Mouse (Mus musculus): ENCODE results near the gene Miox. TPM values are rescaled to one million over a fixed set of nuclear protein-coding genes. Genes with fewer than 3 reads are reported as not detected.

Miox gene
- polyA plus RNA-seq, 1 experiment from 2014 or later: 7.1 TPM

DNA sequence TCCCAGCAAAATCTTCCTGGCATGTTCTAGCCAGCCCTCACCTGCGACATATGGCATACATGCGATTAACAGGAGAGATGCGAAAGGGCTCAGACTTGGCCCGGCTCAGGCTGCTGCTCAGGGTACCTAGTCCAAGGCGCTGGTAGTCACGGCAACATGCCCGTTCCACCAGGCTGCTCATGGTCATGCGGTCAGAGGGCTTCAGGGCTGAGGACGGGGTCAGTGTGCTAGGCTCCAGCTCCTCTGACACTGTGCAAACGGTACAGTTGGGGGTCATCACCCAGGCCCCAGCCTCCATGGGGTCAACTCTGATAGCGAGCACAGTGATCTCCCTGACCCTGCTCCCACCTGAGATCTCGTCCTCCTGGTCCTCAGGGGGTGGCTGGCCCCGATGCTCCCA lies 34.0 kb upstream of the Miox start:
- 85% methylated on average over 13 of the region's 13 CpGs for WGBS
- peaks cover 93% of the 10 kb centered on the region for H3K36me3 ChIP-seq
- H3K4me2 ChIP-seq: no peak overlapping the region
- no peak overlapping the region for H3K27ac ChIP-seq
- no peaks in the 10 kb centered on the region for H3K4me1 ChIP-seq
- ATAC-seq (replicated peaks; ENCODE audit: low FRiP score): 0 out of 2 replicates have a peak, but pooled peaks have one; percentile 56
- H3K9me3 ChIP-seq (replicated peaks): no peaks in the 10 kb centered on the region
- no peaks in the 10 kb centered on the region for H3K27me3 ChIP-seq
- no peak overlapping the region for H3K9ac ChIP-seq
- no peak overlapping the region for H3K4me3 ChIP-seq (replicated peaks)

DNA sequence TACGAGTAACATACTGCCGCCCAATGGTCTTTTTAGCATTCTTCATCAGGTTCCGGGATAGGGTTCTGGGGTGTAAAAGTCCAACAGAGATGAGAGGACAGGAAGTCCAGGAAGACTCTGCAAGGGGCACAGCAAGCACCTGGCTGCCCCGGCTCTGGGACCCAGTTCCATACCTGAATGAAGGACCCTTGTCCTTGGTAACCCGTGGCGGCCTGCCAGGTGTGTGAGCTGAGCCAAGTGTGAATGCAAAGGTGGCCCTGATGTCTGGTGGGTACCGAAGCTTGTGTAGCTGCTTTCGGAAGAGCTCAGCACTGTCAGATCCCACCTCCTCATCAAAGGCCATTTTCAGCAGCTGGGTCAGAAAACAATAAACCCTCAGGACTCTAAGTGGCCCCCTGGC lies 33.6 kb upstream of the Miox start:
- Histone ChIP-seq H3K4me3 (replicated peaks) (no peak overlapping the region), H3K27ac (no peak overlapping the region), H3K4me1 (no peaks in the 10 kb centered on the region), H3K9ac (no peak overlapping the region), H3K4me2 (no peak overlapping the region), H3K36me3 (peaks cover 93% of the 10 kb centered on the region), H3K27me3 (no peaks in the 10 kb centered on the region), H3K9me3 (replicated peaks) (no peaks in the 10 kb centered on the region)
- 96% methylated on average over 8 of the region's 8 CpGs for WGBS
- ATAC-seq (replicated peaks; ENCODE audit: low FRiP score): no peak

DNA sequence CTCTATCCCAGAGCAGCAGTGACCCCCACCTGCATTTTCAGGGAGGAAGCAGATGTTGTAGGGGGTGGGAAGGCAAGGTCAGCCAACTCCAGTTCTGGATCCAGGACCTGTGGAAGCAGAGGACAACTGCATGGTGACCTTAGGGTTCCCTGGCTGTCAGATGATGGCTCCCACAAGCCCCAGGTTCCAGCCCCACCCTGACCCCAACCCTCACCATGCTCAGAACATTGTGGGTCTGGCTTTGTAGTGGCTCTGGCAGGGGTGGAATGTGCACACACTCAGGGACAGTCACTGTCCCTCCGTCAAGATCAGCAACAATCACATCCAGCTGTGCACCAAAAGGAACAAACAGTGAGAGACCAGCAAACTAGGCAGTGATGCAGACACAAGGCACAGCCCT lies 28.2 kb upstream of the Miox start:
- 76% methylated on average over 1 of the region's 1 CpGs for WGBS
- no peak overlapping the region for H3K4me3 ChIP-seq (replicated peaks)
- no peak overlapping the region for H3K4me2 ChIP-seq
- ATAC-seq (replicated peaks; ENCODE audit: low FRiP score): no peak
- H3K27me3 ChIP-seq: no peaks in the 10 kb centered on the region
- 0 out of 2 replicates have a peak, but pooled peaks cover 13% of the 10 kb centered on the region for H3K4me1 ChIP-seq
- H3K27ac ChIP-seq: no peak overlapping the region
- no peaks in the 10 kb centered on the region for H3K9me3 ChIP-seq (replicated peaks)
- H3K36me3 ChIP-seq: peaks cover 68% of the 10 kb centered on the region
- no peak overlapping the region for H3K9ac ChIP-seq

DNA sequence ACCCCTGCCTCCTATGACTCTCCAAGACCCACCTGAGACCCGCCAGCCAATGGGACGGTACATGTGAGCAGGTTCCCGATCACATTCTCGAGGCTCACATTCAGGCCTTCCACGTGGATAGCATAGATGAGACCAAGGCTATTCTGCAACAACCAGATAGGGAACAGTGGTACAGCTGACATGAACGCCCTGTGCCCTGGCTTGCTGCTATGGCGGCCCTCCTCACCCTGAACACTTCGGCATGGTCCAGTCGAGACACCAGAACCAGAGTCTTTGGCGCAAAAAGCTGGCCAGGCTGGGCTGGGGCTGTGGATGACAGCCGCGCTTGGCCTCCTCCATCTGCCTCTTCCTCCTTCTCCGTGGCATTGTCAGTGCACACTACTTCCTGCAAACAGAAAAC lies 26.7 kb upstream of the Miox start:
- no peak for ATAC-seq (replicated peaks; ENCODE audit: low FRiP score)
- Histone ChIP-seq H3K9me3 (replicated peaks) (no peaks in the 10 kb centered on the region), H3K9ac (no peak overlapping the region), H3K27ac (no peak overlapping the region), H3K36me3 (peaks cover 53% of the 10 kb centered on the region), H3K4me2 (no peak overlapping the region), H3K4me1 (0 out of 2 replicates have a peak, but pooled peaks cover 13% of the 10 kb centered on the region), H3K4me3 (replicated peaks) (no peak overlapping the region), H3K27me3 (no peaks in the 10 kb centered on the region)
- 88% methylated on average over 13 of the region's 13 CpGs for WGBS

DNA sequence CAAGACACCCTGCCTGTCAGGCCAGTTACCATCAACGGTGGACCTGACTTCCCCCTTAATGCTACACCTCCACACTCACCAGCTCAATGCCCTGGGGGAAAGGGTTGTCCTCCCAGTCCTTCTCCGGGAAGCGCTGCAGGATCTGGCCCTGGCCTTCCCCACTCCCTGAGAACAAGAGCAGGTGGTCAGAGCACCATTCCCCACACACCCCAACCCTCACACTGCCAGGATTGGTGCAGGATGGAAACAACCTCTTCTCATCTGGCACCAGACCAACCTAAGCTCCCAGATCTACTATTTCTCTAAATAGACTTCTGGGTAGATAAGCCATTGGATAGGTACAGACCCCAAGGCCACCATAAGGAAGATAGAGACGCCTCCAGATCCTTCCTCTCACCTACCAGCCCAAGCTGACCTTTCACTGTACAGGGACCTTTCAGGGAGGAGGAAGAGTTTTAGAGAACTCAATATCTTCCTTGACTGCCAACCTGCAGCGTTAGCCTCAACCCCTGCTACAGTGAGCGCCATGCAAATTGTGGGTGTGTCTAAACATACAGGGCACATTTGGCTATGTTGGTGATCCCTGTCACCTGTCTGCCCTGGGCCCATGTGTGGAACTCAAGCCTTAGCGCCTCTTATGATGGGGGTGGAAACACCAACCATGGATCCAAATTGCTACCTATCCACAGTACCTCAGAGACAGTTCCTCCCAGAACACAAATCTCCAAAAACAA lies 25.6 kb upstream of the Miox start:
- Histone ChIP-seq H3K4me1 (peaks cover 23% of the 10 kb centered on the region), H3K36me3 (peaks cover 42% of the 10 kb centered on the region), H3K4me2 (no peak overlapping the region), H3K27me3 (no peaks in the 10 kb centered on the region), H3K9me3 (replicated peaks) (no peaks in the 10 kb centered on the region), H3K9ac (no peak overlapping the region), H3K4me3 (replicated peaks) (no peak overlapping the region), H3K27ac (no peak overlapping the region)
- ATAC-seq (replicated peaks; ENCODE audit: low FRiP score): no peak
- WGBS: 81% methylated on average over 7 of the region's 7 CpGs

DNA sequence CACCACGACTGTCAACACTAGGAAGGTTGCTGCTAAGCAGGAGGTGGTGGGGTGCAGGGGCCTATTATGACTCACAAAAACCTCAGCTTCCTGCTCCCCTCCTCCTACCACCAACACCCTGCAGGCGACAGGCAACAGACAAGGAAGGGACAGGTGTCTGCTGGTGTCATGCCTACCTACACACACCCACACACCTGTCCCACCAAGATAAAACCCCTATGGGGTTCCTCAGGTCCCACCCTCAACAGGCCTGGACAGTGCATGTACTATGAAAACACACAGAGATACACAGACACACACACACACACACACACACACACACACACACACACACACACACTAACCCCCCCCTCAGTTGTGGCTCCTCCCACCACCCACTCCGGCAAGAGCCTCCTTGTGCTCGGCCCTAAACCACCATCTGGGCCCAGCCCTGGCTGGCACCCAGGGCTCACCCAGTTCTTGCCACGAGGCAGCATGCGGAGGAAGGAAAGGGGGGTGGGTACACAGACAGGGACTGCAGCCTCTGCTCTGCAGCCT lies 24.2 kb upstream of the Miox start:
- no peak overlapping the region for H3K27ac ChIP-seq
- no peak for ATAC-seq (replicated peaks; ENCODE audit: low FRiP score)
- 73% methylated on average over 6 of the region's 6 CpGs for WGBS

DNA sequence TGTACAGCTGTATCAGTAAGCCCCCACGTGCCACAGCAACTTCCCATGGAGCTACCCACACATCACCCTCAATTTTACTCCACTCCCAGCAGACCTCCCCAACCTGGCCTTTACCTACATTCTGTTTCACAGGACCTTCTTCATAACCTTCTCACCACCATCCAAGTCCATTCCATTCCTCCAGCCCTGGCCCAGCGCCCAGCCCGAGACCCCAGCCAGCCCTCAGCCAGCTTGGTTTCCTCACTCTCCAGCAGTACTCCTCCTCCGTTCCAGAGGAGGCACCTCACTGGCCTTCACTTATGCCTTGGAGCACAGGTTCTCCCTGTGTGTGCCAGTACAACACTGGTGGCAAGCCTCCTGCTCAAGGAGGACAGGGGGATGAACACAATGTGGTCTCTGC lies 20.8 kb upstream of the Miox start:
- no peak overlapping the region for H3K9ac ChIP-seq
- 57% methylated on average over 4 of the region's 4 CpGs for WGBS
- H3K4me3 ChIP-seq (replicated peaks): peak overlapping the region; percentile 79; the same call in 1 of the 2 replicates

More for the DNA sequence above, 24.2 kb upstream of the Miox start:
- H3K27me3 ChIP-seq: no peaks in the 10 kb centered on the region
- peaks cover 31% of the 10 kb centered on the region for H3K4me1 ChIP-seq
- no peak overlapping the region for H3K9ac ChIP-seq
- H3K4me2 ChIP-seq: no peak overlapping the region
- peaks cover 28% of the 10 kb centered on the region for H3K36me3 ChIP-seq
- H3K9me3 ChIP-seq (replicated peaks): no peaks in the 10 kb centered on the region
- H3K4me3 ChIP-seq (replicated peaks): no peak overlapping the region

DNA sequence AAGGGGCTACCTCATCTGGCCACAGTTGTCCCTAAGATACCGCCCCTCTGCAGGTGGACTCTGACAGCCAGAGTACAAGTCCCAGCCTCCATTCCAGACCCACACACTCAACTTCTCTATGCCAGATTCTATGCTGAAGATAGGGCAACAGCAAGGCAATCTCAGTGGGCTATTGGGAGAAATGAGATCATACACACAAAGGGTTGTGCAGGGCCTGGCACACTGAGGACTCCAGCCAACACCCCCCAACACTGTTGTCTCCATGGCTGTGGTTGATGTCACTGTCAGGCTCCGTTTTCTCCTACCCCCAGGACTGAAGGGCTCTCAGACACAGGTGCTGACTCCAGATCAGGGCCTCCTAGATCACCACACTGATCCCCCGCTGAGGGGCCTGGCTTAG lies 20.1 kb upstream of the Miox start:
- 32% methylated on average over 3 of the region's 3 CpGs for WGBS
- Histone ChIP-seq H3K4me3 (replicated peaks) (peak overlapping the region; percentile 79), H3K4me1 (peaks cover 38% of the 10 kb centered on the region), H3K36me3 (no peaks in the 10 kb centered on the region), H3K4me2 (peak overlapping the region; percentile 64), H3K9me3 (replicated peaks) (no peaks in the 10 kb centered on the region), H3K27ac (no peak overlapping the region), H3K9ac (peak overlapping the region; percentile 86), H3K27me3 (no peaks in the 10 kb centered on the region)
- ATAC-seq (replicated peaks; ENCODE audit: low FRiP score): no peak

More for the DNA sequence above, 20.8 kb upstream of the Miox start:
- no peaks in the 10 kb centered on the region for H3K36me3 ChIP-seq
- no peak overlapping the region for H3K27ac ChIP-seq
- H3K9me3 ChIP-seq (replicated peaks): no peaks in the 10 kb centered on the region
- no peaks in the 10 kb centered on the region for H3K27me3 ChIP-seq
- ATAC-seq (replicated peaks; ENCODE audit: low FRiP score): no peak
- peak overlapping the region; percentile 64 for H3K4me2 ChIP-seq
- peaks cover 38% of the 10 kb centered on the region for H3K4me1 ChIP-seq

DNA sequence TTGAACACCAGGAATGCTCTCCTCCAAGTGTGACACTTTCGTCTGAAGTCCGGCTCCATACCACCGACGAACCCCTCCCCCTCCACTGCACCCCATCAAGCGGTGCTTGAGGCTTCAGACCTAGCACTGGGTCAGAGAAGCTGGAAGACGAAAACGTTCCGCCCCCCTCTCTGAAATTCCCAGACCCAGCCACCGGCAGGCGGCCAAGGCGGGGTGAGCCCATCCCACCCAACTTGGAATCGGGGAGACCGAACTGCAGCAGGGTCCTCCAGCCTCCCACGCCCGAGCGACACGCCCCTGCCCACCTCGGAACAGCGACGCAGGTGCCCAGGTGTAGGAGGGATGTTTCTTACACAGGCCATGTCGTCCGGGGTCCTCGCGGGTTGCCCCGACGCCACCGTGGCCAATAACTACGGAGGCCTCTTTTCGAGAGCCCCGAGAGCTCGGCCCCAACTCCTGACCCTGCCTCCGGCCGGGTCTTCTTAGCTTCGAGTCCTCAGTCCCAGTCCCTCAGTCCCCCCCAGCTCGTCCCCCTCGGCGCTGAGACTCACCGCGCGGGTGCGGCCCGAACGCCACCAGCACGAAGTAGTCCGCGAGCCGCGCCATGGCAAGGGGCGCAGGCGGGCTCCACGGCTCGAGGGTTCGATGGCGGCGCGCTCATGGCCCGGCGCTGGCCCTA lies 19.5 kb upstream of the Miox start:
- H3K4me1 ChIP-seq: peaks cover 35% of the 10 kb centered on the region

DNA sequence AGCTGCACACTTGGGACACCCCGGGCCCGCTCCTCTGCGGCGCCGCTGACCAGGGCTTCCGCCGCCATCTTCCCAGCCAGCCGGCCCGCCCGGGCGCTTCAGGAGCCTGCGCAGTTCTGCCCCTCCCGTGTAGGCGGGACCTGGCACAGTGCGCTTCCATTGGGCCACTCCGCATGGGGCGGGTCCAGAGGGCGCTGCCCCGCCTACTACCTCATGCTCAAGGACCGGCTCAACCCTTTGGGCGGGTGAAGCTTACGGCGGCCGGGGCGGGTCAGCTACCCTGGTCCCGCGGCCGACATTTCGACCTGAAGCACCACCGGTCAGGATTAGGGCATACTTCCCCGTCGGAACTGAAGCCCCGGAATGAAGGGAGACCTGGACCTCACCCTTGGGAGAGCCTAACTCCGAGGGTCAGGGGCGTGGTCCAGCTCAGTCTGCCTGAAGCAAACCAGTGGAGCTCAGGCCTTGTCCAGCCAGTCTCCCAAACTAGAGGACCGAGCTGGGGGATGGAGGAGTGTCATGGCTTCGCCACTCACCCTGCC lies 18.9 kb upstream of the Miox start, which contains the start of gene Sbf1:
Gene Sbf1 (minus strand): TSS at position 122 of the 542 bp plus-strand sequence.
- no peaks in the 10 kb centered on the region for H3K36me3 ChIP-seq
- peak within 1 kb of the TSS; percentile 74 for H3K27ac ChIP-seq
- no peaks in the 10 kb centered on the region for H3K27me3 ChIP-seq
- ATAC-seq (replicated peaks; ENCODE audit: low FRiP score): peak; percentile 100
- peaks cover 31% of the 10 kb centered on the region for H3K4me1 ChIP-seq
- WGBS: under 1% methylated on average over 37 of the region's 37 CpGs
- peak within 1 kb of the TSS; percentile 64 for H3K4me2 ChIP-seq
- H3K9ac ChIP-seq: peak within 1 kb of the TSS; percentile 86
- peak within 1 kb of the TSS; percentile 79 for H3K4me3 ChIP-seq (replicated peaks)
- no peaks in the 10 kb centered on the region for H3K9me3 ChIP-seq (replicated peaks)

More for the DNA sequence above, 19.5 kb upstream of the Miox start:
- Histone ChIP-seq H3K27me3 (no peaks in the 10 kb centered on the region), H3K9ac (peak overlapping the region; percentile 86), H3K9me3 (replicated peaks) (no peaks in the 10 kb centered on the region), H3K27ac (peak overlapping the region; percentile 42; the same call in 1 of the 2 replicates), H3K4me3 (replicated peaks) (peak overlapping the region; percentile 79), H3K36me3 (no peaks in the 10 kb centered on the region), H3K4me2 (peak overlapping the region; percentile 64)
- WGBS: under 1% methylated on average over 58 of the region's 58 CpGs
- peak; percentile 61 for ATAC-seq (replicated peaks; ENCODE audit: low FRiP score)

DNA sequence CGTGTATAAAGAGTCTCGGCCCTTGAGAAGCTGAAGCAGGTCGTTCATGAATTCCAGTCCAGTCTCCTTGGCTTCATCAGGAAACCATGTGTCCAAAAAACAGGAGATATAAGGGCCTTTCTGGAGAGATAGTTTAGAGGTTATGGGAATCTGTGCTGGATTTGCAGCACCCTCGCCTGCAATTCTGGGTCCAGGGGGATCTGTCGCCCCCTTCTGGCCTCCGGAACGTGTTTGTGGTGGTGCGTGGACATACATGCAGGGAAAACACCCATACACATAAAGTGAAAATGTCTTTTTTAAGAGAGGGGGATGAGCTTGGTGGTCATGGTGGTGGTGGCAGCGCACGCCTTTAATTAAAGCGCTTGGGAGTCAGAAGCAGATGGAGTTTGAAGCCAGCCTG lies 18.1 kb upstream of the Miox start:
- 0 out of 2 replicates have a peak overlapping the region, but pooled peaks have one; percentile 64 for H3K4me2 ChIP-seq
- no peak for ATAC-seq (replicated peaks; ENCODE audit: low FRiP score)

DNA sequence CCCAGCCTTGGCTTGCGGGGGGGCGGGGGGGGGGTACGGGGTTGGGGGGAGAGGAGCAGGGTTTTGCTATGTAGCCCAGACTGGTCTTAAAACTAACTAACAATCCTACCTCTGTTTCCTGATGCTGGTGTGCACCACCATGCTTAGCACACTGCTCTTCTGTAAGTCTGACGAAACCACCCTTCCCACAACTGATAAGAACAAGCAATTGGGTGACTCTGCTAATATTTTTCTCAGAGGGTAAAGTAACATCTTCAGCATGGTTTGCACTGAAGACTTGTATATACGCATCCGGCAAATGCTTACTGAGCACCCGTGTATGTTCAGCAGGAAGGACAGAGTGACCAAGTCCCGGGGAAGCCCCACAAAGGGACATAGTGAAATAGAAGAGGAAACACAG lies 12.9 kb upstream of the Miox start:
- H3K9ac ChIP-seq: no peak overlapping the region
- H3K4me3 ChIP-seq (replicated peaks): no peak overlapping the region
- no peak for ATAC-seq (replicated peaks; ENCODE audit: low FRiP score)
- H3K4me1 ChIP-seq: peaks cover 8% of the 10 kb centered on the region
- H3K36me3 ChIP-seq: no peaks in the 10 kb centered on the region
- no peak overlapping the region for H3K4me2 ChIP-seq
- peaks cover 17% of the 10 kb centered on the region; the same call in 1 of the 2 replicates for H3K27me3 ChIP-seq
- 83% methylated on average over 8 of the region's 8 CpGs for whole genome bisulfite sequencing
- no peaks in the 10 kb centered on the region for H3K9me3 ChIP-seq (replicated peaks)
- no peak overlapping the region for H3K27ac ChIP-seq

More for the DNA sequence above, 18.1 kb upstream of the Miox start:
- 75% methylated on average over 11 of the region's 11 CpGs for WGBS
- peaks cover 25% of the 10 kb centered on the region for H3K4me1 ChIP-seq
- H3K27ac ChIP-seq: no peak overlapping the region
- H3K27me3 ChIP-seq: no peaks in the 10 kb centered on the region
- no peaks in the 10 kb centered on the region for H3K9me3 ChIP-seq (replicated peaks)
- H3K9ac ChIP-seq: no peak overlapping the region
- H3K36me3 ChIP-seq: no peaks in the 10 kb centered on the region
- peak overlapping the region; percentile 79; the same call in 1 of the 2 replicates for H3K4me3 ChIP-seq (replicated peaks)

All from kidney, embryonic 15.5 days (tissue).